Mouse (Mus musculus) thymus, postnatal 14 days (tissue): ENCODE data around the gene Fbxl16.

Source experiments
- DNase-seq: peaks from one replicate; pipeline ENCODE4 v3.0.0; 2021

Fbxl16 gene

GRCm38 (mm10) chr17:25808789-25809605 is at the start of gene Fbxl16:
TSS of gene Fbxl16 (plus strand) at chr17:25809085.
- DNase-seq = no peak

GRCm38 (mm10) chr17:25760148-25760547 is 48.7 kb upstream of the Fbxl16 start:
- no peak for DNase-seq

- DNase-seq = no peak
Measured at GRCm38 (mm10) chr17:25761561-25761970, 47.3 kb upstream of the Fbxl16 start.

- no peak for DNase-seq
Measured at GRCm38 (mm10) chr17:25762591-25762990, 46.3 kb upstream of the Fbxl16 start.

GRCm38 (mm10) chr17:25765886-25766285 is 43.0 kb upstream of the Fbxl16 start:
- no peak for DNase-seq

GRCm38 (mm10) chr17:25769331-25769730 is 39.6 kb upstream of the Fbxl16 start:
- no peak for DNase-seq

GRCm38 (mm10) chr17:25773549-25774120 is 35.2 kb upstream of the Fbxl16 start, which contains the start of gene Narfl:
TSS of gene Narfl (plus strand) at chr17:25773776.
- peak; percentile 97 for DNase-seq

GRCm38 (mm10) chr17:25775318-25776062 is 33.4 kb upstream of the Fbxl16 start:
- DNase-seq = no peak

- no peak for DNase-seq
Measured at GRCm38 (mm10) chr17:25777948-25778347, 30.9 kb upstream of the Fbxl16 start.

- no peak for DNase-seq
Measured at GRCm38 (mm10) chr17:25781339-25781738, 27.5 kb upstream of the Fbxl16 start.

GRCm38 (mm10) chr17:25783086-25783485 is 25.8 kb upstream of the Fbxl16 start:
- no peak for DNase-seq

- DNase-seq = no peak
Measured at GRCm38 (mm10) chr17:25783861-25784574, 24.9 kb upstream of the Fbxl16 start.

GRCm38 (mm10) chr17:25785281-25785745 is 23.6 kb upstream of the Fbxl16 start, which contains the start of gene Haghl:
TSS of gene Haghl (minus strand) at chr17:25785673.
- peak; percentile 95 for DNase-seq

GRCm38 (mm10) chr17:25786280-25786679 is 22.6 kb upstream of the Fbxl16 start, which contains the start of gene Ccdc78:
TSS of gene Ccdc78 (plus strand) at chr17:25786580.
- no peak for DNase-seq

GRCm38 (mm10) chr17:25786781-25787504 is 21.9 kb upstream of the Fbxl16 start:
- no peak for DNase-seq

GRCm38 (mm10) chr17:25791320-25791842 is 17.5 kb upstream of the Fbxl16 start:
- DNase-seq = no peak

- DNase-seq = peak; percentile 87
Measured at GRCm38 (mm10) chr17:25791843-25792527, 16.9 kb upstream of the Fbxl16 start.

GRCm38 (mm10) chr17:25792615-25793014 is 16.3 kb upstream of the Fbxl16 start, which contains the start of gene Fam173a:
TSS of gene Fam173a (minus strand) at chr17:25792901.
- peak; percentile 90 for DNase-seq

GRCm38 (mm10) chr17:25794197-25794596 is 14.7 kb upstream of the Fbxl16 start:
- no peak for DNase-seq

- DNase-seq = no peak
Measured at GRCm38 (mm10) chr17:25794998-25795397, 13.9 kb upstream of the Fbxl16 start.

GRCm38 (mm10) chr17:25795609-25796092 is 13.2 kb upstream of the Fbxl16 start, which contains the start of gene AC134908.4:
TSS of gene AC134908.4 (minus strand) at chr17:25795659.
- no peak for DNase-seq
